Mouse (Mus musculus): Measurements from ENCODE around the gene Ndufv1. TPM values are rescaled to one million over a fixed set of nuclear protein-coding genes. Genes with fewer than 3 reads are reported as not detected.
"Not testable (repeated sequence)": the region's sequence is repeated elsewhere in the genome, so short reads cannot be mapped to it uniquely, and the experiment has no call there.

Gene Ndufv1
- polyA plus RNA-seq, 1 experiment, result 167 TPM

DNA sequence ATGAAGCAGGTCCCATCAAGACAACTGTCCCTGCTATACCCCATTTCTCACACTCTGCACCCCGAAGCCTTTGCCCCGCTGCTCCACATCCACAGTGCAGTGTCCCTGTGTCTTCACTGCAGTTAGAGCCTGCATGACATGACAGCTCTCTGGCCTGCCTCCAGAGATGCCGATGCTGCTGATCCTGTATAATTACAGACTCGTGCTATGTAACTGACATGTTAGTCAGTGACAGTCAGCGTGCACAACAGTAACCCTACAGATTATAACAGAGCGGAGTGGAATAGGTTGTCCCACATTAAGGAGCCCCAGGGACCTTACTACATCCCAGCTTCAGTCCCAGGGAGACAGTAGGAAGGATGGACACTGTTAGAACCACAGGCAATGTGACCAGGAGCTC lies 38.0 kb downstream of the Ndufv1 start:
- not testable (repeated sequence) for DNase-seq (ENCODE audit: low spot score)

DNA sequence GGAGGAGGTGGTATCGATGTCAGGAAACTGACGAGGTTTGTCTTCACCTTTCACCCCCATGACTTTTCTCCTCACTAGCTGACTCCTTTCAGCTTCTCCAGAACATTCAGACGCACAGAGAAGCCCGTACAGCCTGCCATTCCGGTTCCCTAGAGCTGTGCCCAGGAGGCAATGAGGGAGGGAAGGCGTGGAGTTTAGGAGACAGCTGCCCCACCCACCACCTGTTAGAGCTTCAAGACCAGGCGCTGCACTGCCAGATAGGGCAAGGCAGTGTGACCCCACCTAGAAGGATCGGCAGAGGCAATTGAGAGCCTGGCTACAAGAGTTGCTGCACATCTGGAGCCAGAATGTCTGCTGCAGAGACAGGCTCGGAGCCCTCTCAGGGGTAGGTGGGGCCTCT lies 40.4 kb downstream of the Ndufv1 start, which contains the start of gene Aldh3b2:
Aldh3b2 (plus strand) TSS at position 100 of the 400 bp plus-strand sequence.
- no peak for DNase-seq (ENCODE audit: low spot score)

DNA sequence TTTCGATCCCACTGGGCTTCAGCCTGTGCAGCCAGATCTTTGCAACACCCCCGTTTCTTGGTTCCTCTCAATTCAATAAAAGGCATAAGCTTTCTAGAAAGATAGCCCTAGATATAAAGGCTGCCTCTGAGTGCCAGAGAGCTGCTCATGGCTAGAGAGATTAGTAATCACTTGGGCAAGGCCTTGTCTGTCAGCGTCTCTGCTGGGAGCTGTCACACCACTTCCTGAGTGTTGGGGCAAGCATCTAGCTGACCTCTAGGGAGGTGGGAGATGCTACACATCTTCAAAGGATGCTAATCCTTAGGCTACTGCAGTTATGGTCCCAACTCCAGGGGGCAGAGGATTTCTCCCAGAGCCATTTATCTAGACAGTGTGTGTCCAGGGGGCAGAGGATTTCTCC lies 45.3 kb downstream of the Ndufv1 start:
- DNase-seq (ENCODE audit: low spot score), result no peak

DNA sequence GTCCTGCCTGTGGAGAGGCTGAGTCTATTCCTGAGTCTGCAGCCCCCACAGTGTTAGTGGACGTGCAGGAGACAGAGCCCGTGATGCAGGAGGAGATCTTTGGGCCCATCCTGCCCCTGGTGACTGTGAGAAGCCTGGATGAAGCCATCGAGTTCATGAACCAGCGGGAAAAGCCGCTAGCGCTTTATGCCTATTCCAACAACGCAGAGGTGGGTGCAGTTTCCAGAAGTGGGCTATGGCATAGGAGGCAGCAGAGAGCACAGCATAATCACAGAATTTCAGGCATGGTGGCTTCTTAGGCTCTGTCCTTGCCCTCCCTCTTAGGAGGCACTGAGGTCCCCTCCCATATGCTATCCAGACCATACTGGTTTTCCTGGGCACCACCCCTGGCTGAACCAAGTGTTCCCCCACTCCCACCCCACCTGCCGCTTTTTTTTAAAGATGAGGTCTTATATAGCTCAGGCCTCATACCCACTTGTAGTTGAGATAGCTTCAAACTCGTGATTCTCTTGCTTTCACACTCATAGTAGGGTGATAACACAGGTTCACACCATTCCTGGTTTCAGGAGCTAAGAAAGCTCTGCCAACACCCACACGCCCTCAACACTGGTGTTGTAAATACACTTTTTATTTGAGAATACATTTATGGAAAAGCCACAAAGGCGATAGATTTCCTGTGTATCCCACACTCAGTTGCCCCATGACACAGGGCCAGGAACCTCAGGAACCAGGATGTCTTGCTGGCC lies 46.1 kb downstream of the Ndufv1 start:
- no peak for DNase-seq (ENCODE audit: low spot score)

DNA sequence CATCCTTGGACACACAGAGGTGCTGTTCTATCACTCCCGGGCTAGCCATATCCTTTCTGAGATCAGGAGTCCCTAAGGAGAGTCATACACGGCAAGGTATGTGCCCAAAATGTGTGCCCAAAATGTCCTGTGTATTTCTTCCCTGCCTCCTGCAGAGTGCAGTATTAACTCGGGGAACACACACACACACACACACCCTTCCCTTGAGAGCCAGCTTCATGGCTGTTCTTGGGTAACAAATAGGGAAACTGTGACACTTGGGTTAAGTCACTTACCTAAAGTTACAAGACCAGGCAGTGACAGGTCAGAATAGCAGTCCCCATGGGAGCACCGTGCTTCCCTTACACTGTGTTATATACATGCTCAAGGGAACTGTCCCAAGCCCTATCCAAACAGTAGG lies 48.6 kb downstream of the Ndufv1 start:
- DNase-seq (ENCODE audit: low spot score), result no peak

DNA sequence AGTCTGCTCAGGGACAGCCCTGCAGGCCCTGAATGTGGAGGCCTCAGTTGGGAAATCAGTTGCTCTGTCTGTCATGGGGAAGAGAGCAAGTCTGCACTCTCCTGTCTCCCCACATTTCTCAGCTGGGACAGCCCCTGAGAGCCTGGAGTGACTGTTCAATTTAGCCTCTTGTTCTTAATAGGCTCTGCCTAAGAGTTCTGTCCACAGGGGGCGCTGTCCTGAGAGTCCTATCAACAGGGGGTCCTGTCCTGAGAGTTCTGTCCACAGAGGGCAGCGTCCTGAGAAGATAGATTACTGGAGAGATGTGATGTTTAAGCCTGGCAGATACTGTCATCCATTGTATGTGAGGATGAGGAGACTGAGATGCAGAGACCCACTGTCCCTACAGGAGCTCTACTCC lies 50.1 kb downstream of the Ndufv1 start:
- no peak for DNase-seq (ENCODE audit: low spot score)

DNA sequence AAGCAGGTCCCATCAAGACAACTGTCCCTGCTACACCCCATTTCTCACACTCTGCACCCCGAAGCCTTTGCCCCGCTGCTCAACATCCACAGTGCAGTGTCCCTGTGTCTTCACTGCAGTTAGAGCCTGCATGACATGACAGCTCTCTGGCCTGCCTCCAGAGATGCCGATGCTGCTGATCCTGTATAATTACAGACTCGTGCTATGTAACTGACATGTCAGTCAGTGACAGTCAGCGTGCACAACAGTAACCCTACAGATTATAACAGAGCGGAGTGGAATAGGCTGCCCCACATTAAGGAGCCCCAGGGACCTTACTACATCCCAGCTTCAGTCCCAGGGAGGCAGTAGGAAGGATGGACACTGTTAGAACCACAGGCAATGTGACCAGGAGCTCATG lies 50.8 kb downstream of the Ndufv1 start:
- DNase-seq (ENCODE audit: low spot score), result not testable (repeated sequence)

DNA sequence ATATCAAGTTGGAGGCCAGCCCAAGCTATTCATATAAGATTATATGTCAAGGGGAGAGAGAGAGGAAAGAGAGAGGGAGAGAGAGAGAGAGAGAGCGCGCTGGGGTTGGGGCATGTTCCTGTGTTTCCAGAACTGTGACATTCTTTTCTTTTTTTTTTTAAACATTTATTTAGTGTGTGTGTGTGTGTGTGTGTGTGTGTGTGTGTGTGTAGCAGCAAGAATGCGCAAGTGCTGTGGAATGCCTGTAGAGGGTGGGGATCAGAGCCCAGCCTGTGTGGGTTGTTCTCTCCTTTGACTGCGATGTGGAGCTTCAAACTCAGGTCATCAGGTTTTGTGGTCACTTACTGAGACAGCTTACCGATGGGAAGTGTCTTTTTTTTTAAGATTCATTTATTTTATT lies 52.4 kb downstream of the Ndufv1 start:
- DNase-seq (ENCODE audit: low spot score), result no peak

DNA sequence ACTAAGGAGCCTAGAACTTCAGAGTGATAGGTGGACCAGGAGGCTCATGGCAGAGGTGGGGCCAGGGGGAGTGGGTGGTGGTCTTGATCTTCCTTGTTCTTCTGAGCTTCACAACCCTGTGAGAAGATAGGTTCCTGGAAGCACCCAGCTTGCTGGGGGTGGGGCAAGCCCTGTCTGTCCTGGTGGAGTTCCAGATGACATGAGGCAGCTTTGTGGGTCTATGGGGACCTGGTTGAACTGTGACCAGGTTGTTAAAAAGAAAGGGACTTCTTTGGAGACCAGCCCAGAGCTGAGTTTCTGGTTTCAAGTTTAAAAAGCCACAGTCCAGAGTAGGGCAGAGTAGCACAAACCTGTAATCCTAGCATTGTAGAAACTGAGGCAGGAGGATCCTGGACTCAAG lies 53.6 kb downstream of the Ndufv1 start:
- no peak for DNase-seq (ENCODE audit: low spot score)

DNA sequence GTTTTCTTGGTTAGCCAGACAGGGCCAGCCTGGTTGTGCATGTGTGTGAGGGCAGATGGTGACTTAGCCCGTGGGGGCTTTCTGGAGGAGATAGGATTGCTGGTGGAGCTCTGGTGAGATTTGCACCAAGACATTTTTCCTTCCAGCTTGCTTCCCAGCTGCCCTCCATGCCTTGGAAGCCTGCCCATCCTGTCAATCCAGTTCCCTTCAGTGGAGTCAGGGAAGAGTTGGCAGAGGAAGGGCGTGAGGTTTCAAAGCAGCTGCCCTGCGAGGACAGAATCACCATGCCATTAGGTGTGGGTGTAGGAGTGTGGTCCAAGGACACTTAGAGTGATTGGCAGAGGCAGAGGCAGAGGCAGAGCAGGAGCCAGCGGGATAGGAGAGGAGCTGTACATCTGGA lies 54.1 kb downstream of the Ndufv1 start, which contains the start of gene Aldh3b3:
Aldh3b3 (plus strand) TSS at position 176 of the 400 bp plus-strand sequence.
- DNase-seq (ENCODE audit: low spot score), result no peak

Other genes with a start within 250 kb of the Ndufv1 start
- 25.6 and 28.7 TPM in 2 replicates for gene Kmt5b, start 245.4 kb downstream of the Ndufv1 start, polyA plus RNA-seq (2012; rRNA removed)
- gene Chka, start 161.0 kb downstream of the Ndufv1 start, polyA plus RNA-seq (2012; rRNA removed), result 49.2 and 63.0 TPM in 2 replicates
- 88.3 and 112 TPM in 2 replicates for gene Tcirg1, start 105.7 kb downstream of the Ndufv1 start, polyA plus RNA-seq (2012; rRNA removed)
- gene Ndufs8, start 100.0 kb downstream of the Ndufv1 start, polyA plus RNA-seq (2012; rRNA removed), result 223 and 242 TPM in 2 replicates
- 6.8 TPM in 2 replicates for gene Aldh3b1, start 83.0 kb downstream of the Ndufv1 start, polyA plus RNA-seq (2012; rRNA removed)
- gene Unc93b1, start 77.6 kb downstream of the Ndufv1 start, polyA plus RNA-seq (2012; rRNA removed), result 85.1 and 99.6 TPM in 2 replicates
- gene Aldh3b3, start 54.2 kb downstream of the Ndufv1 start, polyA plus RNA-seq (2012; rRNA removed), result 0.73 and 0.78 TPM in 2 replicates
- 108 and 135 TPM in 2 replicates for gene Aldh3b2, start 40.5 kb downstream of the Ndufv1 start, polyA plus RNA-seq (2012; rRNA removed)
- gene Acy3, start 26.2 kb downstream of the Ndufv1 start, polyA plus RNA-seq (2012; rRNA removed), result 13.0 and 15.0 TPM in 2 replicates
- 0.03 TPM in 1 of 2 replicates, not detected in the other for gene Tbx10, start 20.1 kb downstream of the Ndufv1 start, polyA plus RNA-seq (2012; rRNA removed)
- 5.1 and 7.5 TPM in 2 replicates for gene Nudt8, start 12.2 kb downstream of the Ndufv1 start, polyA plus RNA-seq (2012; rRNA removed)
- 3.2 and 3.6 TPM in 2 replicates for gene Gm49405, start 12.2 kb downstream of the Ndufv1 start, polyA plus RNA-seq (2012; rRNA removed)
- 9.9 and 11.1 TPM in 2 replicates for gene Doc2g, start 9.5 kb downstream of the Ndufv1 start, polyA plus RNA-seq (2012; rRNA removed)
- gene Gstp1, start 25.2 kb upstream of the Ndufv1 start, polyA plus RNA-seq (2012; rRNA removed), result 582 and 591 TPM in 2 replicates
- gene Gstp2, start 33.2 kb upstream of the Ndufv1 start, polyA plus RNA-seq (2012; rRNA removed), result 69.1 and 69.5 TPM in 2 replicates
- gene Gstp3, start 46.8 kb upstream of the Ndufv1 start, polyA plus RNA-seq (2012; rRNA removed), result 5.5 and 7.1 TPM in 2 replicates
- not detected in 2 replicates for gene Cabp2, start 68.8 kb upstream of the Ndufv1 start, polyA plus RNA-seq (2012; rRNA removed)
- gene Cdk2ap2, start 84.4 kb upstream of the Ndufv1 start, polyA plus RNA-seq (2012; rRNA removed), result 74.4 and 89.6 TPM in 2 replicates
- 44.1 and 45.2 TPM in 2 replicates for gene Pitpnm1, start 87.2 kb upstream of the Ndufv1 start, polyA plus RNA-seq (2012; rRNA removed)
- 154 and 160 TPM in 2 replicates for gene Aip, start 113.1 kb upstream of the Ndufv1 start, polyA plus RNA-seq (2012; rRNA removed)
- 0.04 and 0.10 TPM in 2 replicates for gene Gpr152, start 127.0 kb upstream of the Ndufv1 start, polyA plus RNA-seq (2012; rRNA removed)
- gene Cabp4, start 131.2 kb upstream of the Ndufv1 start, polyA plus RNA-seq (2012; rRNA removed), result 0.30 and 0.31 TPM in 2 replicates
- gene Coro1b, start 135.8 kb upstream of the Ndufv1 start, polyA plus RNA-seq (2012; rRNA removed), result 243 and 277 TPM in 2 replicates
- gene Ptprcap, start 140.8 kb upstream of the Ndufv1 start, polyA plus RNA-seq (2012; rRNA removed), result 4.2 and 4.4 TPM in 2 replicates
- gene Rps6kb2, start 150.5 kb upstream of the Ndufv1 start, polyA plus RNA-seq (2012; rRNA removed), result 42.6 and 51.9 TPM in 2 replicates
- gene Carns1, start 162.7 kb upstream of the Ndufv1 start, polyA plus RNA-seq (2012; rRNA removed), result 18.7 and 21.7 TPM in 2 replicates
- gene Tbc1d10c, start 178.5 kb upstream of the Ndufv1 start, polyA plus RNA-seq (2012; rRNA removed), result 2.9 and 3.9 TPM in 2 replicates
- 257 and 304 TPM in 2 replicates for gene Ppp1ca, start 179.3 kb upstream of the Ndufv1 start, polyA plus RNA-seq (2012; rRNA removed)
- 19.2 and 23.2 TPM in 2 replicates for gene Rad9a, start 188.9 kb upstream of the Ndufv1 start, polyA plus RNA-seq (2012; rRNA removed)
- 10.8 and 13.1 TPM in 2 replicates for gene Clcf1, start 201.4 kb upstream of the Ndufv1 start, polyA plus RNA-seq (2012; rRNA removed)
- not detected in 2 replicates for gene AC109138.7, start 201.6 kb upstream of the Ndufv1 start, polyA plus RNA-seq (2012; rRNA removed)
- gene Pold4, start 219.1 kb upstream of the Ndufv1 start, polyA plus RNA-seq (2012; rRNA removed), result 76.4 and 82.1 TPM in 2 replicates

All from urinary bladder, adult 2 months (tissue).